Mouse (Mus musculus) ovary, adult 18-20 months (tissue): ENCODE data around the gene Kcnj11.

Experiments
- DNase-seq: peaks from one replicate; pipeline ENCODE4 v3.0.0; 2022; ENCODE audit warnings: low spot score, mixed read lengths

Kcnj11 gene

DNA sequence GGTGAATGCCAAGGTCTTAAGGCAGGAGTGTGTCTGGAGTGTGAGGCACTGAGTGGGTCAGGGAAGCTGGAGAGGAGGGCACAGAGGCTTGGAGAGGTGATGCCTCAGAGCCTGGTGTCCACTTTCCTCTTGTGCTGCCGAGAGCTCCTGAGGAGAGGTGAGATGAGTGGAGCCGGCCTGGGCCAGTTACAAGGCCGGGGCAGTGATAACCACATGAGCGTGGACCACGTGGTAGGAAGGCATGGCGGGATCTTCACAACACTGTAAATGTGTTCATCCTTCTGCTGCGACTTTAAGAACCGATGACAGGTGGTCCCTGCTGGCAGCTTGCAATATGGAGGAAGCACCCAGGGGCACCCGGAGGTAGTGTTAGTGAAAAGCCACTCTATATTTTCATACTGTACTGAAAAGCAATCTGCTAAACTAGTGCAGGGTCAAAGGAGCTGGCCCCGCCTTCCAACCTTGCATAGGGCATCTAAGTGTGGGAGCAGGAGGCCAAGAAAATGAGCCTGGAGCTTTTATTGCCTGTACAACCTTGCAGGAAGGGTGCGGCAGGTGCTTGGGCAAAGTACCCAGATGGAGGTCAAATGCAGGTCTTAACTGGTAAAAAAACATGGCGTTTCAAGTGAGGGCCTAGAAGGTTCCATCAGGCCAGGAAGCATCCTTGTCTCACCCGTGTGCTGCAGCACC, 52.5 kb downstream of the Kcnj11 start:
- no peak for DNase-seq

DNA sequence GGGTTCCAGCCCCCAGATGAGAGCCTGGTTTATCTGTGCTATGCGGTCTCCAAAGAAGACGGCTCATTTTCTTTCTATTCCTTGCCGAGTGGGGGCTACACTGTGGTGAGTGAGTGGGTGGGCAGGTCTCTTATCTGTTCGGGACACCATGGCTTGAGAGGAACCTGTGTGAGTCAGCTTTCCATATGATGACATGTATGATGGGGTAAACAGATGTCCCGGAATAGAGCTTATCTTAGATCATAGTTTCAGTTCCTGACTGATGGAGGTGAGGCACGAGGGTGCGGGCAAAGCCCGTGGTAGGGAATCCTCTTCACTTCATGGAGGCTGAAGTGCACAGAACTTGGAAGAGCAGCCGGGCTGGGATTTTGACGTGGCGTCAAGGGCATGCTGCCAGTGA, 54.7 kb downstream of the Kcnj11 start:
- DNase-seq: no peak

DNA sequence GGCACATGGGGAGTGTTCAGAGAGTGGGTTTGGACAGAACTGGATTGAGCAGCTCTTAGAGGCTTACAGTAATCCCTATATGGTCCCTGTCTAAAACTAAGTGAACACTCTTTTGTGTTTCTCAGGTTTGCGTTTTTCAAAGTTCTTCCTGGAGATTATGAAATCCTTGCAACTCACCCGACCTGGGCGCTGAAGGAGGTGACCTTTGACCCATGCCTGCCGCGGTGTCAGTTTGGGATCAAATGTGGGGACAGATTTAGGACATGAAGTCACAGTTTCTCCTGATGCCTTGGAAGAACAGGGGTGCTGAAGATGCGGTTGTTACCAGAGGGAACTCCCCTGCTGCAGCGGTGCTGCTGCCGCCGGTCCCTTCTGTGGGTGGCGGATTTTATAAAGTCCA, 56.5 kb downstream of the Kcnj11 start:
- no peak for DNase-seq
